Mouse (Mus musculus) E14TG2a.4 (cell line): ENCODE data around the gene Zic3.

Source experiments
- CTCF ChIP-seq: conservative IDR thresholded peaks from 2 replicates; pipeline ENCODE4 v1.5.1; 2014; ENCODE audit warnings: low read length
- NANOG ChIP-seq: IDR thresholded peaks from 2 replicates; pipeline ENCODE4 v1.6.1; 2014; ENCODE audit warnings: borderline replicate concordance, low read length, mixed read lengths
- POU5F1 ChIP-seq: IDR thresholded peaks from 2 replicates; pipeline ENCODE4 v1.6.1; 2014; ENCODE audit warnings: low read length, borderline replicate concordance

DNA sequence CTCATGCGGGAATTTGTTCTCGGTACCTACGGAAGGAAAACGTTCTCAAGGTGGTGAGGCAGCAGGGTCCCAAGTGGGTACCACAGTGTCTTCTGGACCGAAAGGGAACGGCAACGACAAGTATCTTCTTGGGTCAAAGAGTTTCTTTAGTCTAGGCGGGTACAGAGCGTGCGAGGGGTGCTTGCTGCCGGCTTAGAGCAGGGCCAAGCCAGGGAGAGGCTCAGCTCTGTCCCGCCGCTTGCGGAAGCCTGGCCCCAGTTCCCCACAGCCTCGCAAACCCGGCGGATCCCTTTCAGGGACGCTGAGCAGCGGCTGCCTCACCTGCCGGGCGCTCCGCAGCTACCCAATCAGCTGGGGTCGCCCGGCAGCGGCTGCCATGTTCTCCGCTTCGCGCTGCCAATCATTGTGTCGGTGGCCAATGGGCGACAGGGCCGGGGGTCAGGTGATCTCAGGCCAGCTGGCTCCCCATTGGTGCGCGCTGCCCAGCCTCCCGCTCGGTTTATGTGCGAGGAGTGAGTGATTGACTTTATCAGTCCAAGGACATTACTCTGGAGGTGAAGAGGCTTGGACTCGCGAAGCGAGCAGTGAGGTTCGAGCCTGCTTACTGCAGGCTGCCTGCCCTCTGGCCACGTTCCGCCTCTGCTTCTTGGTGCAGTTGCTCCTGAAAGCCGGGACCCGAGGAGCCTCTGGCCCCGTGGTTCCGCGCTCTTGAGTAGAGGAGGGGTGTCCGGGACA, 7.8 kb downstream of the Zic3 start:
- no peak for TF ChIP-seq CTCF
- TF ChIP-seq POU5F1, result no peak
- no peak for TF ChIP-seq NANOG
